Mouse (Mus musculus): Measurements from ENCODE around the gene Tmc5. TPM values are rescaled to one million over a fixed set of nuclear protein-coding genes. Genes with fewer than 3 reads are reported as not detected.

The Tmc5 gene
- polyA plus RNA-seq, 1 experiment from 2014 or later: 0.20 TPM

DNA sequence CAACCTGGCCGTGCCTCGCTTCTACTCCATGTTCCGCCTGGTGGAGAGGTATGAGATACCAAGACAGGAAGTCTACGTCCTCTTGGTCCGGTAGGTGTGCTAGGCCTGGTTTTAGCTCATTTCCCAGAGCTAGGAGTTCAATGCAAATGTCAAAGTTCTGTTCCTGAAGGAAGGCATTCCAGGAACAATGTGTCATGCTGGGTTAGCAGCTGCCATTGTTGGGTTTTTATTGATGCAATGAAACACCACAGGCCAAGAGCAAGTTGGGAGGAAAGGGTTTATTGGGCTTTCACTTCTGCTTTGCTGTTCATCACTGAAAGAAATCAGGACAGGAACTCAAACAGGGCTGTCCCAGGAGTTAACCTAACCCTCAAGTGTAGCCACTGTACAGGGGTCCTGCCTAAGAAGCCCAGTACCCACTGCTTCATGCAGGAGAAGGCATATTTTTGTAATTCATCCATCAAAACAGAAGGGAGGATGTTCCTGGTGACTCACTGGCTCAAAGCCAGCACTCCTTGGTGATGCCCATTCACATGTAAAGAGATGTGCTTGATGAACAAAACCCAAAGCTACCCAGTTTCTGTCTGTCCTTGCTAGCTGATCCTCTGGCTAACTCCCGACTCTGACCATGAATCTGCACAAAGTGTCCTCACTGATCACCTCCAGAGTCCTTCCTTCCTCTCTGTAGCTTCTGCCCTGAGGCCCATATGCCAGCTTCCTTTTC is 55.6 kb downstream of the Tmc5 start:
- ATAC-seq (no peak), DNase-seq (ENCODE audit: low spot score) (peak; percentile 8)
- Histone ChIP-seq H3K9ac (replicated peaks; ENCODE audit: low read depth) (no peak overlapping the region), H3K4me3 (ENCODE audit: low read depth, low read length) (no peak overlapping the region), H3K36me3 (ENCODE audit: insufficient read depth, low read length) (no peaks in the 10 kb centered on the region), H3K27me3 (replicated peaks; ENCODE audit: insufficient read depth, low read length) (no peaks in the 10 kb centered on the region), H3K4me2 (replicated peaks; ENCODE audit: low read depth, low read length) (no peak overlapping the region), H3K9me3 (ENCODE audit: low read length) (no peaks in the 10 kb centered on the region), H3K4me1 (ENCODE audit: insufficient read depth, low read depth, low read length) (no peaks in the 10 kb centered on the region), H3K27ac (ENCODE audit: low read length) (no peak overlapping the region)
- TF ChIP-seq EP300 (IDR thresholded peaks at IDR 0.05): no peak
- no peak for TF ChIP-seq CTCF (IDR thresholded peaks at IDR 0.05)
- WGBS: 84% methylated on average over 6 of the region's 6 CpGs

DNA sequence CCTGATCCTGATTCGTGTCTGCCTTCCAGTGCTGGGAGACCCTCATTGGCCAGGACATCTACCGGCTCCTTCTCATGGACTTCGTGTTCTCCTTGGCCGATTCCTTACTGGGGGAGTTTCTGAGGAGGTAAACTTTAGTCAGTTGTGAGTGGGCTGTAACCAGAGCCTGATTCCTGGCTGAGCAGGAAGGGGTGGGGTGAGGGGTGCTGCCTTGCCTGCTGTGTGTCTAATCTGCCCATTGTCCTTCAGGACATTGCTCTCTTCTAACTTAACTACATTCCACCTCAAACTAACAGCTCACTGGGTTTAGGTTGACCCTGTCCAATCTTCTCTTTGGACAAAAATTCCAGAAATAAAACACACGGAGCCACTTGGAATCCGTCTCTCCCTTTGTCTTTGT is 59.6 kb downstream of the Tmc5 start:
- Histone ChIP-seq H3K9ac (replicated peaks; ENCODE audit: low read depth) (no peak overlapping the region), H3K27ac (ENCODE audit: low read length) (no peak overlapping the region), H3K9me3 (ENCODE audit: low read length) (no peaks in the 10 kb centered on the region), H3K4me1 (ENCODE audit: insufficient read depth, low read depth, low read length) (no peaks in the 10 kb centered on the region), H3K4me3 (ENCODE audit: low read depth, low read length) (no peak overlapping the region), H3K36me3 (ENCODE audit: insufficient read depth, low read length) (no peaks in the 10 kb centered on the region), H3K4me2 (replicated peaks; ENCODE audit: low read depth, low read length) (no peak overlapping the region), H3K27me3 (replicated peaks; ENCODE audit: insufficient read depth, low read length) (no peaks in the 10 kb centered on the region)
- WGBS: 40% methylated on average over 6 of the region's 6 CpGs
- ATAC-seq: no peak
- TF ChIP-seq CTCF (IDR thresholded peaks at IDR 0.05) (no peak), EP300 (IDR thresholded peaks at IDR 0.05) (no peak)
- DNase-seq (ENCODE audit: low spot score): no peak

DNA sequence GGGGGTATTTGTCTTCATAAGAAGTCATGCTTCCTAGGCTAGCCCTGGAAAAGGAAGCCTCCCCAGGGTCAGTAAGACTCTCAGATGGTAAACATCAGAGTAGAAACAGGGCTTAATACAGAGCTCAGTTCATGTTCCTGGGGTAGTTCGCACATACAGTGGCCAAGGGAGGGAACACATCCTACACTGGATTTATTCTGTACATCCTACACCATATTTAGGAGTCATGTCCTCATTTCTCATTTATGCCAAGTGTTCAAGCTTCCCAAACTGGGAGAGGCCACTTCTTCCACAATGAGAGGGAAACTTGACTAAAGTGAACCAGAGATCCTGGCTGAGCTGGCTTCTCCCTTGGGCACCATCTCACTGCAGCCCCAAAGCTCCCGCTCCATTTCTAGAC is 70.7 kb downstream of the Tmc5 start:
- no peak overlapping the region for H3K4me2 ChIP-seq (replicated peaks; ENCODE audit: low read depth, low read length)
- no peaks in the 10 kb centered on the region for H3K9me3 ChIP-seq (ENCODE audit: low read length)
- 90% methylated on average over 2 of the region's 2 CpGs for WGBS
- no peak overlapping the region for H3K9ac ChIP-seq (replicated peaks; ENCODE audit: low read depth)
- no peak for DNase-seq (ENCODE audit: low spot score)
- H3K27me3 ChIP-seq (replicated peaks; ENCODE audit: insufficient read depth, low read length): no peaks in the 10 kb centered on the region
- H3K36me3 ChIP-seq (ENCODE audit: insufficient read depth, low read length): no peaks in the 10 kb centered on the region
- no peak overlapping the region for H3K4me3 ChIP-seq (ENCODE audit: low read depth, low read length)
- TF ChIP-seq CTCF (IDR thresholded peaks at IDR 0.05) (no peak), EP300 (IDR thresholded peaks at IDR 0.05) (no peak)
- H3K27ac ChIP-seq (ENCODE audit: low read length): no peak overlapping the region
- no peak for ATAC-seq
- H3K4me1 ChIP-seq (ENCODE audit: insufficient read depth, low read depth, low read length): no peaks in the 10 kb centered on the region

DNA sequence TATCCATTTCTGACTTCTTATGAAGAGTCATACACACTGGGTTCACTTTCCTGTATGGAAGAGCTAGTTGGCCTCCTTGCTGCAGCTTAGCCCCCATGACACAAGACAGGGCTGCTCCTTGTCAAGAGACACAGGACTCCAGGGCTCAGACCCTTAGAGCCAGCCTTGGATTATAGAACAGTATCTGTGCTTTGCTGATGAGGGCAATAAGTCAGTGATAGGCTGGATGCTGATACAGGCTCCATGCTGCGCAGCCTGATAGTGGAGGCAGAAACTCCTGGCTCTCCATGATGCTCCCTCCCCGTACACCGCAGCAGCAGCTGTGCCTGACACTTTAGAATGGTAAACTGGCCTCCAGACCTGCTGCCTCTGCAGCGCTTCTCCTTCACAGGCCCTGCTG is 73.0 kb downstream of the Tmc5 start:
- no peaks in the 10 kb centered on the region for H3K27me3 ChIP-seq (replicated peaks; ENCODE audit: insufficient read depth, low read length)
- no peak overlapping the region for H3K4me3 ChIP-seq (ENCODE audit: low read depth, low read length)
- no peak overlapping the region for H3K27ac ChIP-seq (ENCODE audit: low read length)
- DNase-seq (ENCODE audit: low spot score): no peak
- WGBS: 59% methylated on average over 4 of the region's 4 CpGs
- H3K4me1 ChIP-seq (ENCODE audit: insufficient read depth, low read depth, low read length): no peaks in the 10 kb centered on the region
- no peaks in the 10 kb centered on the region for H3K9me3 ChIP-seq (ENCODE audit: low read length)
- H3K36me3 ChIP-seq (ENCODE audit: insufficient read depth, low read length): no peaks in the 10 kb centered on the region
- ATAC-seq: no peak
- no peak overlapping the region for H3K4me2 ChIP-seq (replicated peaks; ENCODE audit: low read depth, low read length)
- TF ChIP-seq EP300 (IDR thresholded peaks at IDR 0.05) (no peak), CTCF (IDR thresholded peaks at IDR 0.05) (no peak)
- no peak overlapping the region for H3K9ac ChIP-seq (replicated peaks; ENCODE audit: low read depth)

DNA sequence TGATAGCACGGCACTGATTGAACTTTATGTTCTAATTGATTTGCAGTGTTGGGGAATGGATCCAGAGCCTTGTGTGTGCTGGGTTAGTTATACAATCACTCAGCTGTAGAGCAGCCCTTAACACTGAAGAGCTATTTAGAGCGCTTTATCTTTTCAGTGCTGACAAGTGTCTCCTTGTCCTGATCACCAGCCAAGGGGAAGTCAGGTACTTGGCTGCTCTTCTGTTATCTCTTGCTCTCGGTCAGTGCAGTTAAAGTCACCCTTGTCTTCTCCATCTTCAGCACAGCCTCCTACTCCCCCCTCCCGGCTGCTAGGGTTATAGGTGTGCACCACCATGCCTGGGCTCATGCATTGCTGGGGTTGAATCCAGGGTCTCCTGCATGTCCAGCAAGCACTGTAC is 79.7 kb downstream of the Tmc5 start:
- no peak overlapping the region for H3K9ac ChIP-seq (replicated peaks; ENCODE audit: low read depth)
- H3K36me3 ChIP-seq (ENCODE audit: insufficient read depth, low read length): no peaks in the 10 kb centered on the region
- ATAC-seq: no peak
- no peak overlapping the region for H3K4me2 ChIP-seq (replicated peaks; ENCODE audit: low read depth, low read length)
- TF ChIP-seq EP300 (IDR thresholded peaks at IDR 0.05) (no peak), CTCF (IDR thresholded peaks at IDR 0.05) (no peak)
- H3K27ac ChIP-seq (ENCODE audit: low read length): no peak overlapping the region
- WGBS: 55% methylated on average over 4 of the region's 4 CpGs
- no peak overlapping the region for H3K4me3 ChIP-seq (ENCODE audit: low read depth, low read length)
- no peaks in the 10 kb centered on the region for H3K4me1 ChIP-seq (ENCODE audit: insufficient read depth, low read depth, low read length)
- DNase-seq (ENCODE audit: low spot score): no peak
- H3K27me3 ChIP-seq (replicated peaks; ENCODE audit: insufficient read depth, low read length): no peaks in the 10 kb centered on the region
- no peaks in the 10 kb centered on the region for H3K9me3 ChIP-seq (ENCODE audit: low read length)

DNA sequence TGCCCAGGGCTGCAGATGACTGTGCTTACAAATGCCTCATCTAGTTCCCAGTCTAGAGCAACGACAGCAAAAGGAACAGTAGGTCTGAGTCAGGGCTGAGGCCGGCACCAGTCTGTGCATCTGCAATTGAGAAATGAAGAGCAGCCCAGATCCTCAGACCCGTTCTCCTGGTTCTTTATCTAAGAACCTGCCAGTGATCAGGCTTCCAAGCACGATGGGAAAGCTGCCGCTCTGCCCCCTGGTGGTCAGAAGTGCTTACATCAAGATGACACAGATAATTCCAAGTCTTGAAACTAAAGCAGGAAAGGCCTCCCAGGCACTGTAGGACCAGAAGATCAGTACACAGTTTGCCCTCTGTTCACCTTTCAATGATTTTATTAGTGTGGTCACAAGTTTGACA is 91.1 kb downstream of the Tmc5 start:
- Histone ChIP-seq H3K9me3 (ENCODE audit: low read length) (no peaks in the 10 kb centered on the region), H3K4me1 (ENCODE audit: insufficient read depth, low read depth, low read length) (no peaks in the 10 kb centered on the region), H3K36me3 (ENCODE audit: insufficient read depth, low read length) (peaks cover 28% of the 10 kb centered on the region), H3K27me3 (replicated peaks; ENCODE audit: insufficient read depth, low read length) (no peaks in the 10 kb centered on the region), H3K9ac (replicated peaks; ENCODE audit: low read depth) (no peak overlapping the region), H3K4me2 (replicated peaks; ENCODE audit: low read depth, low read length) (no peak overlapping the region), H3K4me3 (ENCODE audit: low read depth, low read length) (no peak overlapping the region), H3K27ac (ENCODE audit: low read length) (no peak overlapping the region)
- TF ChIP-seq EP300 (IDR thresholded peaks at IDR 0.05) (no peak), CTCF (IDR thresholded peaks at IDR 0.05) (peak; percentile 85)
- ATAC-seq: peak; percentile 39
- WGBS: 28% methylated on average over 5 of the region's 5 CpGs
- peak; percentile 78 for DNase-seq (ENCODE audit: low spot score)

DNA sequence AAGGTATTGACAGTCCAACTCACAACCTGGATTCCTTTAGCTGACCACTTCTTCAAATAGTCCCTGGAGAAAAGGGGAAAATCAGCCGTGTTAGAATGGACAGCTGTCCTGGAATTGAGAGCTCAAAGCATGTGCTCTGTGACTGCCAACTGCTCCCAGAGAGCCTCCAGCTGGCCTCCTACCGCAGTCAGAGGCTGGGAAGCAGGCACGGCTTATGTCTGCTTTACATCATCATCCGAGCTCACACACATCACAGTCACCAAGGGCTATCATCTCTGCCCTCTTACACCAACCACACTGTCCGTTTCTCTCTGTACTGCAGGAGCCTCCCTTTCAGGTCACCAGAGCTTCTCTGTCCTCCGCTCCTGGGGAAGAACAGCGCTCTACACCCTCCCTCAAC is 92.0 kb downstream of the Tmc5 start:
- Histone ChIP-seq H3K36me3 (ENCODE audit: insufficient read depth, low read length) (peaks cover 32% of the 10 kb centered on the region), H3K4me2 (replicated peaks; ENCODE audit: low read depth, low read length) (no peak overlapping the region), H3K27ac (ENCODE audit: low read length) (no peak overlapping the region), H3K4me1 (ENCODE audit: insufficient read depth, low read depth, low read length) (no peaks in the 10 kb centered on the region), H3K4me3 (ENCODE audit: low read depth, low read length) (no peak overlapping the region), H3K9ac (replicated peaks; ENCODE audit: low read depth) (no peak overlapping the region), H3K9me3 (ENCODE audit: low read length) (no peaks in the 10 kb centered on the region), H3K27me3 (replicated peaks; ENCODE audit: insufficient read depth, low read length) (no peaks in the 10 kb centered on the region)
- WGBS: 91% methylated on average over 7 of the region's 7 CpGs
- no peak for TF ChIP-seq EP300 (IDR thresholded peaks at IDR 0.05)
- TF ChIP-seq CTCF (IDR thresholded peaks at IDR 0.05): no peak
- ATAC-seq (no peak), DNase-seq (ENCODE audit: low spot score) (no peak)
